Mouse (Mus musculus): ENCODE measurements around the gene Fosl2.

Gene Fosl2

DNA sequence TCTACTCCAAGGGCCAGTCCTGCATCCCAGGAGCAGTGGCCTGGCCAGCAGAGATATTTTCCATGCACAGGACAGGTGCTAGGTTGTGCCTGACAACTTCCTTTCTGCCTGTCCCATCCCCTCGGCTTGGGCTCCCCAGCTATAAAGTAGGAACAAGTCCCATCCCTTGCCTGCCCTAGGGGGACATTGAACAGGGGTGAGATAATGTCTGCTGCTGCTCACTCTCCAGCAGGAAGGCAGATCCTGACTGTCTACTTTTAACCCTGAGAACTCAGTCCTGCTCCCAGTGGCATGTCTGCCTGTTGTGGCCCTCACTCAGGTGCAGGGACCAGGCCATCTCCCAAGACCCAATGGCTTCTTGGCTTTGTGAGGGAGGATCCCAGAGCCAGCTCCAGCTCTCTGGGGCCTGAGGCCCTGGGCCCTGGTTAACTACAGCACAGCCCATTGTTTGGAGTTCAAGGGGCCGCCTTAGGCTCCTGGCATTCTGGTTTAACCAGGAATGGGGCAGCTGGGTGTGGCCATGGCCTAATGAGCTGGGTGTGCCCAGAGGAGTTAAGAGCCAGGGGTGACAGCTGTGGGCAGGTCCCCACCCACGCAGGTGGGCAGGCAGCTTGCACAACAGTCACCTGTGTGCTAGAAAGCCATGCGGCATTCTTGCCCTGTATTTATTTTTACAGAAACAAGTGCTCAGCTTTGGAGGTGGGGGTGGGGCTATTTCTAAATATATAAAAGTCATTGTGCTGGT, 47.5 kb downstream of the Fosl2 start:
- DNase-seq, result peak; percentile 87 to 92

DNA sequence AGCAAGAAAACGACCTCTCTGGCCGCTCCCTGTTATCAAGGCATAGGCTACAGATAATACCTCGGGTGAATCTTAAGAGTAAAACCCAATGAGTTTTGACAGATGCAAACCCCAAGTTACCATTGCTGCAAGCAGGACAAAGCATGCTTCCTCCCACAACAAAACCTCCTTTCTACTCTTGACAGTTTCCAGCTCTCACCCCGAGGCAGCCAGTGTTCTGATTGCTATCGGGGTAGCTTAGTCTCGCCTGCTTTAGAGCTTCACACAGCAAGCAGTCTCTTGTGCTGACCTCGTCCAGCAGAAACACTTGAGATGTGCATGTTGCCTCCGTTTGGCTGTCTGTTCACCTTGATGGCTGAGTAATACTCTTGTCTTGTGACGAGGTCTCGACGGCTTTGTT, 52.1 kb downstream of the Fosl2 start:
- no peak for DNase-seq

DNA sequence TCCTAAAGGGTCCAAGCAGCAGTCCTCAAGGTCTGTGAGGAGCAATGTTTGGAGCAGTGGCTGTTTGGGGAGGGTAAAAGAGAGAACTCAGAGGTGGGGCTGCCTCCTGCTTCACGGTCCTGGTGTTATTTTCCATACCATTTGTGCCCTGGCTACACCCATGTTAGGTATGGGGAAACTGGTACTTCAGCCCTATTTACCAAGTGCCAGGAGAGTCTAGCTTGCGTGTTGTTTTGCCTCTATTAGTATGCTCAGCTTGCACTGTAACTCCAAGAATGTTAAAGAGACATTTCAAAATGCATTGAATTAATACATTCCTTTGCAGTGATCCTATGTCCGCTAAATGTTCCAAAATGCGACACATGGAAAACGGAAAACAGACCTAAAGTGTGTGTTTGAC, 55.7 kb downstream of the Fosl2 start:
- peak; percentile 33 to 63 for DNase-seq

DNA sequence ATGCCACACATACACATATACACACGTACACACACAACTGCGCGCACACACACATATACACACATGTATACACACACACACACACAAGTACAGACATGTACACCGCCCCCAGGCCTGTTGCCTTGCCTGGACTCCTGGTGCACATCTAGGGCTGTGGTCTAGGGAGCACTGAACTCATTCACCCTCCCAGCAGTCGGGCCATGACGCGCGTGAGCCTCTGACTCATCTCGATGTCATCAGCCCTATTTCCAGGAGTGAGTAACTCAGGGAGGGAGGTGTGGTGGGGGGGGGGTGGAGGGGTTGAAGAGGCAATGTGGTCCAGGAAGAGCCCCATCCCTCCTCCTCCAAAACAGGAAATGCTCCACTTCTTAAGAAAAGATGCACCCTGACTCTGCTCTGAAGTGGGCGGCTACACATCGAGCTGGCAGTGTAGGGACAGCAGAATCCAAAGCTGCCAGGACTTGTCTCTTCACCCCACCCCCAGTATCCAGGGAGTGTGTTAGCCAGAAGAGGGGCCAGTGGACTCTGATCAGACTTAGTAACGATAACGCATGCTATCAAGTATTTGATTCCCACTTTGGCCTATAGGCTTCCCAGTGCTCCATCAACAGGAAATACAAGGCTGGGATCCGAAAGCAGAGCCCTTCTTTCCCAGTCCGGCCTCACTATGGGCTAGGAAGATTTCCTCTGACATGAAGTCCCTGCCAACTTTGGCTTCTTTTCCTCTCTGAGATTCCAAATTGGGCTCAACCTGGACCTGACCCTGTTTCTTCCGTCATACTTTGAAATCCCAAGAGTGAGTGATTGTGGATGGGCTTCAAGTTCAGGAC, 56.6 kb downstream of the Fosl2 start:
- DNase-seq, result peak; percentile 43 to 57

DNA sequence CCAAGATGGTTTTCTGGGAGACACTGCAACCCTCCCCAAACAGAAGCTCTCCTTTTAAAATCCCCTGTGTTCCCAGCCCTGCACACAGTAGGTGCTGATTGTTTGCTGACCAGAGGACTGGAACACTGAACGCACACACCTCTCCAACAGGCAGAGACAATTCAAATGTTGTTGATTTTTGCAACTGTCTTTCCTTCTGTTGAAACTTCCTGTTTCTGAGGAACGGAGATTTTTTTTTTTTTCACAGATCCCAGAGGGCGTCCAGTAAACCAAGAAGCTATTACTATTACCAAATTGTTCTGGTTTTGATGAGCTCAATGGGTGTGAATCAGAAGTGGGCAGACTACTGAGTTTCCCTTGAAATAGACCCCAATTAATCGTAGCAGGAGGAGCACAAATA, 58.6 kb downstream of the Fosl2 start:
- no peak for DNase-seq

DNA sequence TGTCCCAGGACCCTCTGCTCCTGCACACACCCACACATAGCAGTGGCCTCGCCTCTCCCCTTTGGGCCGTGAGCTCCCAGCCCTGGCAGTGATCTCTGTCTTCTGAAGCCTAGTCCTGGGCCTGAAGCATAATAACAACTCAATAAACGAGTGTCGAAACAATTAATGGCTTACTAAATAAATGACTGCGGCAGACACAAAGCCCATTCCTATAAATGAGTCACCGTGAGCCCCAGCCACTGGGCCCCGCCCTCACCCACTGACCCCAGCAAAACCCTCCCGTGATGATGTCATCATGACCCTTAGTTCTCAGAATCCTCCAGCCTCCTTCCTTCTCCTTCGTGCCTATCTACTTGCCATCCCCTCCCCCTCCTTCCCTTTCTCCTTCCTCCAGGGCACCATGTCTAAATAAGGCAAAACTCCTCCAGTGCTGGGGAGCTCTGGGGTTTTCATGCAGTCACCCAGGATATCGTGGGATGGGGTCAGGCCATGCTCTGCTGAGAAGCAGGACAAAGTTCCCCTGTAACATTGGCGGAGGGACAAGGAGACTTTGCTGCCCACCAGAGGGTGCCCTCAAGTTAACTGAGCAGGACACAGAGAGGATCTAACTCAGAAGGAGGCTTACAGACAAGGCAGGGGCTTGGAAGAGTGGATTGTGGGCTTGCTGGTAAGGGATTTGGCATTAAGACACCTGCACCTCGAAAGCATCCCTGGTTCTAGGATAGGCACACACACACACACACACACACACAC, 60.4 kb downstream of the Fosl2 start:
- peak; percentile 57 to 65 for DNase-seq

DNA sequence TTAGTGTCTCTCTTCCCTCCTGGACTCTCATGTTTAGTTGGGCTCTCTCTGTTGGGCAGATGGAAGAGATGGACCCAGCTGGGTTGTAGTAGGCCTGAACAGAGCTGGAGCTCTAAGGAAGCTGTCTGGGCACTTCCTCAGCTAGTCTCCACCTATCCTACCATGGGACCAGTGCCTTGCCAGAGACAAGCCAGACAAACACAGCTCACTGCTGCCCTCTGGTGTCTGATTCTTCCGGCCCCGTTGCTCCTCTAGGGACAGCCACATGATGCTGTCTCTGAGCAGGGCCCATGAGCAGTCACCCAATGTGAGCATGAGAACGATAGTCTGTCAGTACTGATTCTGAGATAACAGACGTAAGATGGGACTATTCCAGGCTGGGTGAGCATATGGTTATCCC, 62.1 kb downstream of the Fosl2 start:
- DNase-seq, result peak; percentile 91 to 94

DNA sequence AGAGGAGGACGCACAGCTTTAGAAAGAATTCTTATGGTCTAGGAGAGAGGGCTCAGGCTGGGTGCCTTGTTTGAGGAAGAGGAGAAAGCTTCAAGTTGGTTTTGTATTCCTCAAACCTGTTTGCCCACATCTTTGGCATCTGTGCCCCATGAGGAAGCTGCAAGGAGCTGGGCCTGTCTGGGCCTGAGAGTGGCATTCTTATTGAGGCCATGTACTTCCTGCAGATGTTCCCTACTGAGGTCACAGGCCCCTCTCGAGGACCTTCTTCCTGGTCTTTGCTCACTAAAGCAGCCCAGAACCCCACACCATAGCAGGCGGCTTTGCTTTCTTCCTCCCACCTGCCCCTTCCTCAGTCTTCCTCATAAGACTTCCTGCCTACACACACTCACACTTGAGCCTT, 63.5 kb downstream of the Fosl2 start:
- peak in 1 of 2 experiments; percentile 40 for DNase-seq

DNA sequence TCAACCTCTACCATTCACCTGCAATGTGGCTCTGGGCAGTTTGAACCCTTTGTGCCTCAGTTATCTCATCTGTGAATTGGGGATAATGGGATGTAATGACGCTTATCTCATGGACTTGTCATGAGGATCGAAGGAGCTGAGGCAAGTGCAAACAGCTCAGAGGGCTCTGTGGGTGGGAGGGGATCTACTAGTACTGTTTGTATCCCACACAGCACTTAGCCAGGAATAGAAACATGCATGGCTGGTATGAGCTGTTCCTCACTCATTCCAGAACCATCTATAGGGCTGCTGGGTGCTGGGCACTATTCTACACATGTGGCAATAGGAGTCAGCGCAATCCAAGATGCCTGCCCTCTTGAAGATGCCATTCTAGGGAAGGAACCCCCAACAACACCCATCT, 64.0 kb downstream of the Fosl2 start:
- DNase-seq, result no peak

DNA sequence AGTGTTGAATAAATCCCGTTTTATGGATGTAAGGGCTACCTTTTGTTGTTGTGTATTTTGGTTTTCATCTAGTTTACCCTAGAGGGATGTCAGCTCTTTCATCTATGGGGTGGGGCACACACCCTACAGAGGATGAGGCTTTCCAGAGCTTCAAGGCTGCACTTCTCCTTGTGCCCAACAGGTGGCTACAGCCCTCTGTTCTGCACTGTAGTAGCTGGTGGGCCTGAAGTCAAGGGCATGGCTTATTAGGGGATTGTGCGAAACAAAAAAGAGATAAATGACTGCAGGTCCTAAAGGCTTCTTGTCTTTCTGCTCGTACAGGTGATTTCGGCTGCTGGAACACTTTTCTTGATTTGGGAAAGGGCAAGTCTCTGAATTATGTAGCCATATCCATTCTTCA, 69.1 kb downstream of the Fosl2 start:
- no peak for DNase-seq

DNA sequence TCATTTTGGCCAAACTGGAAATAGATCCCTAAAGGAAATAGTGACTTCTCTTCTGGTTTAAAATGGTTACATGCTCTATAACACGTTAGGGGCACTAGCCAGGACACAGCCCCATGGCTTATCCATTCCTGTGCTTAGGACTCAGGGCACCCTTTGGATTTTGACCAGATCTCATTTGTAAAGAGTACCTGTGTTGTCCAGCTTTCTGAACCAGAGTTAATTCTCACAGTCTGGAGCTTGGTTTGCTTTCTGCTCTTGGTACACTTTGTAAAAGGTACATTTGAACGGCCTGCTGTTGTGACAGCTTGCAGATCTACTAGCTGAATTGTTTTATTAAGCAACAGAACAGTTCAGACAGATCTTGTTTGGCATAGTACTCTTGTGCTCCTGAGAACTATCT, 71.1 kb downstream of the Fosl2 start:
- DNase-seq, result no peak

Data from lung, adult 18-20 months (tissue).